Mouse (Mus musculus): ENCODE measurements at regions not wholly inside any gene's neighbourhood (a gene's known extent, or its start where the extent isn't known, plus 50 kb on each side); places are given as distances from the start of the nearest gene placed in this dataset.
A peak's percentile ranks its signal among the peaks of the same experiment; 100 is the strongest.

- DNase-seq (ENCODE audit: low spot score in 2 of 2), result no peak
Measured at GRCm38 (mm10) chr14:76631740-76632139, 75.1 kb upstream of the Serp2 start.

- DNase-seq (ENCODE audit: low spot score in 2 of 2), result no peak
Measured at GRCm38 (mm10) chr14:76631181-76631580, 74.5 kb upstream of the Serp2 start.

GRCm38 (mm10) chr14:76629913-76630478 lies 73.3 kb upstream of the Serp2 start:
- no peak for DNase-seq (ENCODE audit: low spot score in 2 of 2)

GRCm38 (mm10) chr14:76628182-76628892 lies 71.6 kb upstream of the Serp2 start:
- no peak for DNase-seq (ENCODE audit: low spot score in 2 of 2)

GRCm38 (mm10) chr14:76625589-76626368 lies 69.1 kb upstream of the Serp2 start:
- no peak for DNase-seq (ENCODE audit: low spot score in 2 of 2)

- no peak for DNase-seq (ENCODE audit: low spot score in 2 of 2)
Measured at GRCm38 (mm10) chr14:76624626-76625378, 68.1 kb upstream of the Serp2 start.

- DNase-seq (ENCODE audit: low spot score in 2 of 2), result no peak
Measured at GRCm38 (mm10) chr14:76623371-76623988, 66.8 kb upstream of the Serp2 start.

GRCm38 (mm10) chr14:76622634-76623291 lies 66.1 kb upstream of the Serp2 start:
- DNase-seq (ENCODE audit: low spot score in 2 of 2), result peak in 1 of 2 experiments; percentile 40

GRCm38 (mm10) chr14:76619038-76619409 lies 62.3 kb upstream of the Serp2 start:
- no peak for DNase-seq (ENCODE audit: low spot score in 2 of 2)

- no peak for DNase-seq (ENCODE audit: low spot score in 2 of 2)
Measured at GRCm38 (mm10) chr14:76618331-76619037, 61.8 kb upstream of the Serp2 start.

GRCm38 (mm10) chr14:76617889-76618288 lies 61.2 kb upstream of the Serp2 start:
- no peak for DNase-seq (ENCODE audit: low spot score in 2 of 2)

- no peak for DNase-seq (ENCODE audit: low spot score in 2 of 2)
Measured at GRCm38 (mm10) chr14:76617447-76617846, 60.8 kb upstream of the Serp2 start.

GRCm38 (mm10) chr14:76616367-76616683 lies 59.6 kb upstream of the Serp2 start:
- DNase-seq (ENCODE audit: low spot score in 2 of 2), result no peak

- DNase-seq (ENCODE audit: low spot score in 2 of 2), result no peak
Measured at GRCm38 (mm10) chr14:76615603-76616366, 59.1 kb upstream of the Serp2 start.

- DNase-seq (ENCODE audit: low spot score in 2 of 2), result no peak
Measured at GRCm38 (mm10) chr14:76615182-76615581, 58.5 kb upstream of the Serp2 start.

- DNase-seq (ENCODE audit: low spot score in 2 of 2), result no peak
Measured at GRCm38 (mm10) chr14:76614682-76615081, 58.0 kb upstream of the Serp2 start.

GRCm38 (mm10) chr14:76613604-76614003 lies 56.9 kb upstream of the Serp2 start:
- DNase-seq (ENCODE audit: low spot score in 2 of 2), result no peak

GRCm38 (mm10) chr14:76610429-76611378 lies 54.0 kb upstream of the Serp2 start:
- no peak for DNase-seq (ENCODE audit: low spot score in 2 of 2)
